Mouse (Mus musculus) liver, adult (tissue): ENCODE results near the gene Sp110.
"Not testable (repeated sequence)": the region's sequence is repeated elsewhere in the genome, so short reads cannot be mapped to it uniquely, and the experiment has no call there.

Experiments
- GATA4 ChIP-seq: IDR thresholded peaks from 2 replicates; pipeline ENCODE4 v1.6.1; 2014; ENCODE audit warnings: mild to moderate bottlenecking, low read length; ENCODE audit not compliant: insufficient replicate concordance

The Sp110 gene

GRCm38 (mm10) chr1:85598271-85599012 is at the start of gene Sp110:
Gene Sp110 (minus strand): TSS chr1:85598817.
- not testable (repeated sequence) for TF ChIP-seq GATA4

- TF ChIP-seq GATA4 = not testable (repeated sequence)
Observed at GRCm38 (mm10) chr1:85600078-85600477, 1.5 kb upstream of the Sp110 start, which contains the start of gene Sp140. Gene Sp140 (plus strand): TSS chr1:85600378.

DNA sequence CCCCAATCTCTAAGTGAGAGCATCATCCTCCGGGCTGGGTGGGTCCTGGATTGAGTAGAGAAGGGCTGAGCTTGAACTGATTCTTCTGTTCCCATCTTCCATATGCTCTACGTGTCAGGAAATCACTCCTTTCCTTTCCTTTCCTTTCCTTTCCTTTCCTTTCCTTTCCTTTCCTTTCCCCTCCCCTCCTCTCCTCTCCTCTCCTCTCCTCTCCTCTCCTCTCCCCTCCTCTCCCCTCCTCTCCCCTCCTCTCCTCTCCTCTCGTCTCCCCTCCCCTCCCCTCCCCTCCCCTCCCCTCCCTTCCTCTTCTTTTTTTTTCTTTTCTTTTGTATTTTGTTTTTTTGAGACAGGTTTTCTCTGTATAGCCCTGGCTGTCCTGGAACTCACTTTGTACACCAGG is 23.2 kb downstream of the Sp110 start, which contains the start of gene G530012D18Rik:
Gene G530012D18Rik, plus strand, starts transcription at position 301 of the 400 bp plus-strand sequence.
- not testable (repeated sequence) for TF ChIP-seq GATA4
